Mouse (Mus musculus) heart, postnatal 0 days (tissue): Measurements from ENCODE around the gene Mfsd14b. TPM values are rescaled to one million over a fixed set of nuclear protein-coding genes. Genes with fewer than 3 reads are reported as not detected.

Source experiments
- ATAC-seq: fragments of 200-750 bp; cut with Nextera tagmentation; 2 replicates; pipeline ENCODE4 v1.8.0; 2017; ENCODE audit warnings: low read depth, moderate number of reproducible peaks, moderate library complexity; ENCODE audit not compliant: insufficient read depth
- DNase-seq: peaks from one replicate; pipeline ENCODE4 v3.0.0-alpha.2; 2016; ENCODE audit warnings: low spot score
- H3K27ac ChIP-seq: fragments of 300-500 bp; sonication (generic); 2 replicates; pipeline ENCODE4 v1.5.1; 2014; ENCODE audit warnings: low read depth, mild to moderate bottlenecking
- H3K27me3 ChIP-seq: fragments of 300-500 bp; sonication (generic); 2 replicates; pipeline ENCODE4 v1.6.1; 2014; ENCODE audit warnings: low read length, mixed read lengths; ENCODE audit not compliant: control insufficient read depth, insufficient read depth
- H3K36me3 ChIP-seq: fragments of 300-500 bp; sonication (generic); replicated peaks from 2 replicates; pipeline ENCODE4 v1.6.1; 2014; ENCODE audit warnings: low read length, mixed read lengths; ENCODE audit not compliant: control insufficient read depth, insufficient read depth
- H3K4me1 ChIP-seq: fragments of 300-500 bp; sonication (generic); 2 replicates; pipeline ENCODE4 v1.6.1; 2014; ENCODE audit warnings: antibody characterized with exemption; ENCODE audit not compliant: control insufficient read depth, insufficient read depth
- H3K4me2 ChIP-seq: fragments of 300-500 bp; sonication (generic); 2 replicates; pipeline ENCODE4 v1.6.1; 2014; ENCODE audit warnings: low read depth, mild to moderate bottlenecking, low read length, moderate library complexity
- H3K4me3 ChIP-seq: fragments of 300-500 bp; sonication (generic); 2 replicates; pipeline ENCODE4 v1.5.1; 2014; ENCODE audit warnings: low read depth, low read length
- H3K9ac ChIP-seq: fragments of 300-500 bp; sonication (generic); replicated peaks from 2 replicates; pipeline ENCODE4 v1.6.1; 2014; ENCODE audit warnings: low read depth, low read length, mixed read lengths
- H3K9me3 ChIP-seq: fragments of 300-500 bp; sonication (generic); replicated peaks from 2 replicates; pipeline ENCODE4 v1.6.1; 2016; ENCODE audit warnings: low read length; ENCODE audit not compliant: control insufficient read depth
- CTCF ChIP-seq: IDR thresholded peaks from 2 replicates; pipeline ENCODE4 v1.5.1; 2016; ENCODE audit warnings: antibody characterized with exemption, control low read depth, low read depth
- EP300 ChIP-seq: IDR thresholded peaks from 2 replicates; pipeline ENCODE4 v1.6.1; 2016; ENCODE audit warnings: antibody characterized with exemption, low read depth
- WGBS: fragments of 180-500 bp; shearing (Covaris S2); extraction: QIAGEN DNeasy Blood & Tissue Kit; methylation state at CpG from one replicate; pipeline ENCODE4 v1.1.7; 2014; 5-methylcytosine and 5-hydroxymethylcytosine counted together
- polyA plus RNA-seq: library from polyadenylated mRNA; unstranded; fragments of >200 nt; fragmentation: Nextera tagmentation; extraction: Ambion mirVana; gene quantifications from 2 replicates; pipeline ENCODE4 v1.2.1, GENCODE M21; 2015
- total RNA-seq: library from RNA; depleted of rRNA; stranded (reverse); fragments of >200 nt; gene quantifications from 2 replicates; pipeline ENCODE4 v1.2.3, GENCODE M21; 2014; ENCODE audit warnings: low replicate concordance

The Mfsd14b gene
- total and polyA plus RNA-seq, 2 experiments from 2014 or later, result 24.2 to 37.1 TPM

- TF ChIP-seq EP300 (no peak), CTCF (no peak)
- H3K27me3 ChIP-seq, result no peaks in the 10 kb centered on the region
- no peaks in the 10 kb centered on the region for H3K36me3 ChIP-seq
- no peaks in the 10 kb centered on the region for H3K4me1 ChIP-seq
- no peak overlapping the region for H3K4me3 ChIP-seq
- no peak overlapping the region for H3K9ac ChIP-seq
- H3K9me3 ChIP-seq, result no peaks in the 10 kb centered on the region
- ATAC-seq (no peak), DNase-seq (no peak)
- H3K27ac ChIP-seq, result no peak overlapping the region
- H3K4me2 ChIP-seq, result no peak overlapping the region
- WGBS, result 47% methylated on average over 3 of the region's 3 CpGs
Observed at GRCm38 (mm10) chr13:65120984-65121383, 8.2 kb upstream of the Mfsd14b start.

- Histone ChIP-seq H3K4me2 (peak overlapping the region; percentile 92), H3K36me3 (no peaks in the 10 kb centered on the region), H3K9me3 (no peaks in the 10 kb centered on the region), H3K27me3 (no peaks in the 10 kb centered on the region), H3K4me1 (peaks cover 11% of the 10 kb centered on the region), H3K4me3 (peak overlapping the region; percentile 97), H3K9ac (peak overlapping the region; percentile 98), H3K27ac (peak overlapping the region; percentile 93)
- DNase-seq (no peak), ATAC-seq (no peak)
- no peak for TF ChIP-seq EP300
- no peak for TF ChIP-seq CTCF
- WGBS, result 58% methylated on average over 3 of the region's 3 CpGs
Observed at GRCm38 (mm10) chr13:65113239-65113638, 464 bp upstream of the Mfsd14b start.

- ATAC-seq (no peak), DNase-seq (peak; percentile 11)
- H3K4me2 ChIP-seq, result peak overlapping the region; percentile 92
- no peaks in the 10 kb centered on the region for H3K9me3 ChIP-seq
- H3K27ac ChIP-seq, result peak overlapping the region; percentile 93
- peak overlapping the region; percentile 97 for H3K4me3 ChIP-seq
- no peaks in the 10 kb centered on the region for H3K36me3 ChIP-seq
- H3K27me3 ChIP-seq, result no peaks in the 10 kb centered on the region
- 1% methylated on average over 5 of the region's 5 CpGs for WGBS
- H3K4me1 ChIP-seq, result peaks cover 11% of the 10 kb centered on the region
- peak overlapping the region; percentile 98 for H3K9ac ChIP-seq
- TF ChIP-seq CTCF (no peak), EP300 (no peak)
Observed at GRCm38 (mm10) chr13:65111961-65112360, 814 bp downstream of the Mfsd14b start.

- Histone ChIP-seq H3K9ac (no peak overlapping the region), H3K9me3 (no peaks in the 10 kb centered on the region), H3K36me3 (no peaks in the 10 kb centered on the region; the same call in 1 of the 2 replicates), H3K4me1 (no peaks in the 10 kb centered on the region), H3K27me3 (no peaks in the 10 kb centered on the region), H3K27ac (no peak overlapping the region), H3K4me3 (no peak overlapping the region), H3K4me2 (no peak overlapping the region)
- no peak for ATAC-seq
- 84% methylated on average over 3 of the region's 3 CpGs for WGBS
- TF ChIP-seq EP300 (no peak), CTCF (no peak)
- DNase-seq, result no peak
Observed at GRCm38 (mm10) chr13:65101232-65101631, 11.5 kb downstream of the Mfsd14b start.

- no peak overlapping the region for H3K4me2 ChIP-seq
- no peaks in the 10 kb centered on the region for H3K9me3 ChIP-seq
- DNase-seq, result no peak
- no peaks in the 10 kb centered on the region for H3K27me3 ChIP-seq
- no peak for TF ChIP-seq EP300
- no peak for TF ChIP-seq CTCF
- H3K4me1 ChIP-seq, result no peaks in the 10 kb centered on the region
- H3K4me3 ChIP-seq, result no peak overlapping the region
- 92% methylated on average over 9 of the region's 9 CpGs for WGBS
- no peak overlapping the region for H3K27ac ChIP-seq
- no peak for ATAC-seq
- H3K36me3 ChIP-seq, result no peaks in the 10 kb centered on the region; the same call in 1 of the 2 replicates
- no peak overlapping the region for H3K9ac ChIP-seq
Observed at GRCm38 (mm10) chr13:65100678-65101077, 12.1 kb downstream of the Mfsd14b start.

- Histone ChIP-seq H3K27ac (no peak overlapping the region), H3K27me3 (no peaks in the 10 kb centered on the region), H3K9ac (no peak overlapping the region), H3K9me3 (no peaks in the 10 kb centered on the region), H3K4me3 (no peak overlapping the region), H3K4me2 (no peak overlapping the region), H3K4me1 (no peaks in the 10 kb centered on the region), H3K36me3 (no peaks in the 10 kb centered on the region)
- no peak for TF ChIP-seq EP300
- no peak for TF ChIP-seq CTCF
- no peak for ATAC-seq
- DNase-seq, result no peak
Observed at GRCm38 (mm10) chr13:65097018-65097417, 15.8 kb downstream of the Mfsd14b start.
